Mouse (Mus musculus) heart, adult 11 months (tissue): ENCODE data around the gene Mab21l3.

Source experiments
- DNase-seq: peaks from one replicate; pipeline ENCODE4 v3.0.0; 2022

The Mab21l3 gene

GRCm38 (mm10) chr3:101848816-101849215 lies at the start of gene Mab21l3:
Mab21l3 (minus strand) TSS chr3:101848959.
- no peak for DNase-seq

- no peak for DNase-seq
These were observed 48.7 kb upstream of the Mab21l3 start for GRCm38 (mm10) chr3:101897377-101897974.

DNA sequence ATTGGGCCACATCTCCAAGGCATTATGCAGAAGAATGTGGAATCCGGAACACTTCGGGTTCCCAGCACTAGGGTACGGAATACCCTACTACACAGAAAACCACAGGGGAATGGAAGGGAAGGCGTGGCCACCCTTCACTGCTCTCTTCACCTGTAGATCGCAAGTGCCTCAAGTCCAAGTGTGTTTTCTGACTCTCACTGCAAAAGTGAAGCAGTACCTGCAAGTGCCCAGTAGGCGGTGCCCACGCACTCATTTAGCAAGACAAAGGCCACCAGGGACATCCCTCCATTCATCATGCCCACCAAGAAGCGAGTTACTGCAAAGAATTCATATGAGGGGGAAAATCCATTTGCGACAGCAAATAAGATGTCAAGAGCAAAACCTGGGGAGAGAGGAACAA lies 48.1 kb upstream of the Mab21l3 start:
- peak; percentile 92 for DNase-seq

- no peak for DNase-seq
These were observed 46.7 kb upstream of the Mab21l3 start for GRCm38 (mm10) chr3:101895376-101895910.

DNA sequence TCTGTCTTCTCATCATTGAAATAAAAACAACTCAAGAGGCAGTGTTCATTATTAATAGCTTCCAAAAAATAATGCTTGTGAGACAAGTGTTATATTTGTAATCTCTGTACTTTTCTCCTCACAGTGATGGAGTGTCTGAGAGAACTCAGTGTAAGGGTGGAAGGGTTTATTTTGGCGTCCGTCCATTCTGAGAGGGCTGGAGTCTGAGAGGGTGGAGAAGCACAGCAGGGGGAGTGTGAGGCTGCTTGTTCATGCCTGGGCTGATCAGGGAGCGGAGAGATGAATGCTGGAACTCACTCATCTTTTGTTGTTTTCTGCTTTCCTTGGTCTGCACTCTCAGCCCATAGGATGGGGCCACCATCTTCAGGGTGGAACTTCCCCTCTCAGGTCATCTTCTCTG lies 36.8 kb upstream of the Mab21l3 start:
- peak; percentile 92 for DNase-seq

DNA sequence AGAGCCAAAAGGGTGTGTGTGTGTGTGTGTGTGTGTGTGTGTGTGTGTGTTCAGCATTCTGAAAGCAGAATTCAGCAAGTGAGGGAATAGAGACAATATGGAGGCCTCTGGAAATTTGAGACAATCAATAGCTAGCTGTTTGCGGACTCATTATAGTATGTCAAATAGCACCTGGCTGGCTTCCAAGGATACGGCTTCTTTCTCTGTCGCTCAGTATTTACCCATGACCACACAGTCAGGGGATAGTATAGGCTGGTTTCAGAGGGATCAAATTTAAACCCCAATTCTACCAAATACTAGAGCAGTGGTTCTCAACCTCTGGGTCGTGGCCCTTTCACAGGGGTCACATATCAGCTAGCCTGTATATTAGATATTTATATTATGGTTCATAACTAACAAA lies 36.3 kb upstream of the Mab21l3 start:
- DNase-seq, result peak; percentile 88

- peak; percentile 59 for DNase-seq
These were observed 35.1 kb upstream of the Mab21l3 start for GRCm38 (mm10) chr3:101883902-101884301.

- DNase-seq, result peak; percentile 72
These were observed 33.0 kb upstream of the Mab21l3 start for GRCm38 (mm10) chr3:101881721-101882120.

- DNase-seq, result peak; percentile 50
These were observed 32.1 kb upstream of the Mab21l3 start for GRCm38 (mm10) chr3:101880818-101881217.

DNA sequence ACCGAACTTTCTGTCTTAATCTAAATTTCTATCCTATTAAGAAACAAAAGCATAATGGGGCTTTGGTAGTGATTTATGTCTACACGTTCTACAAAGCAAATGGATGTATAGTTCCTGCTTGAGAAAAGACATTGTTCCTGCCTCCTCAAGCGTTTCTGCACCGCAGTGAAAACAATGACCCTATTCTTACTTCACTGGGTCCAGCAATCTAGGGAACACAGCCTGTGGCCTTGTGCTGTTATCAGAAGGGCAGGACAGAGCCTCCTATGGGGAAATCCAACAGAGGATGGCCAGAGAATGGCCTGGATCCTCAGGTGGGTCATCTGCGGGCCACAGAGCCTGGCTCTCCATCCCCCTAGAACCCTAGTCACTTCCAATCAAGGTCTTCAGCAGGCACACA lies 29.4 kb upstream of the Mab21l3 start:
- DNase-seq, result peak; percentile 45

DNA sequence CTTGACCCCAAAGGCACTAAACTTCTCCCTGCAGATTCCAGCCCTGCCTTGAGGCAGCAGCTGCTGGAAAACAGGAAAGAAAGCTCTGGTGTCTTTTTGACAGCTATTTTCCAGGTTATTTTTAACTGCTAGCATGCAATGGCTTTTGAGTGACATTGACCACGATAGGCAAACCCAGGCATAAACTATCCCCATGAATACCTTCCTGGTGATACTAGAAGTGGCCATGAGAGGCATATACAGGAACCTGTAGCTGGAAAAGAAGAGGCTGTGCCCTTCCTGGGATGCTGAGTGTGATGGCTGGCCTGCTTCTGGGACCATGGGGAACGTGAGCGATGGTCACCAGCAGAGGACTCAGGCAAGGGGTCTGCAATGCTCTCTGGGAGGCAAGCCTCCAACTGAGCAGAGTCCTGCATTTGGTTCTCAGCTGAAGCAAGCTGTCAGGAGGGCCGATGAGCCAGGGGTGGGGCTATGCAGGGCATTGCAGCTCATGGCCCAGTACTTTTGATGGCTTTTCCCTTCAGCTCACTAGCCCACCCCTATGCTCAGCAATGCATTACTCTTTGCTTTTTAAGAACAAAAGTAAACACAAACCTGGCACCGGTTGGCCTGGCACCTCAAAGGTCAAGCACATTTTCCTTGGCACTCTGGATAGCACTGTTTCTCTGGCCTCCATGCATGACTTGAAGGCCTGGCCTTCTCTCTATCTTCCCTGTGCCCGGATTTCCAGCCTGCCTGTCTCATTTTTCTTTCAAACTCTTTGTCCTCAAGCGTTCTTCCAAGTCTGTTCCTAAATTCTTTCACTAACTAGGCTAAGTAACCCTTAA lies 27.9 kb upstream of the Mab21l3 start:
- DNase-seq, result peak; percentile 76

DNA sequence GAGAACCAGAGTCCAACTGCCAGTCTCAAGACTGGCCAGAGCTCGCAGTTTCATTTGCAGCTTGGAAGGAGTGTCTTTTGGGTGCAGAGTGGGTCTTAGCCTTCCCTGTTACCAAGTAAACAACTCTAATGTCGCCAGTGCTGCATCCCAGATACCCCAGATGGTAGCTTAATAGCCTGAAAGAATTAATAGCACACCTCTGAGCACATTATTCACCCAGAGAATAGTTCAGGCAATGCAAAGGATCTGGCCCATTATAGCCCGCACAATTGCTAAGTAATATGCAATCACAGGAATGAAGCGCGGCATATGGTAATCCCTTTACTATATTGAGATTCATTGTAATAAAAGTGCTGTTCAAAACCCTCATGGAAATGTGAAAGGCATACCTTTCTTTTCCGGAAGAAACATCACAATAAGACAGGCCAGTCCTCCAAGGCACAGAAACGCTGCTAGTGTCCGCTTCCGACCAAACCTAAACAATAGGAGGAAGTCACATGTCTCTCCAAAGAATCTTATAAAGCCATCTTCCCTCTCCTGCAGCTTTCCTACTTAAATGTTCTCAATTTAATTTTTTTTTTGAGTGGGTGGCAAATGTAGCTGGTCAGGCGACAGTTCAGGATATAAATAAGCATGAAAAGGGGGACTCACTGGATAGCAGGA lies 26.6 kb upstream of the Mab21l3 start:
- DNase-seq, result peak; percentile 92

DNA sequence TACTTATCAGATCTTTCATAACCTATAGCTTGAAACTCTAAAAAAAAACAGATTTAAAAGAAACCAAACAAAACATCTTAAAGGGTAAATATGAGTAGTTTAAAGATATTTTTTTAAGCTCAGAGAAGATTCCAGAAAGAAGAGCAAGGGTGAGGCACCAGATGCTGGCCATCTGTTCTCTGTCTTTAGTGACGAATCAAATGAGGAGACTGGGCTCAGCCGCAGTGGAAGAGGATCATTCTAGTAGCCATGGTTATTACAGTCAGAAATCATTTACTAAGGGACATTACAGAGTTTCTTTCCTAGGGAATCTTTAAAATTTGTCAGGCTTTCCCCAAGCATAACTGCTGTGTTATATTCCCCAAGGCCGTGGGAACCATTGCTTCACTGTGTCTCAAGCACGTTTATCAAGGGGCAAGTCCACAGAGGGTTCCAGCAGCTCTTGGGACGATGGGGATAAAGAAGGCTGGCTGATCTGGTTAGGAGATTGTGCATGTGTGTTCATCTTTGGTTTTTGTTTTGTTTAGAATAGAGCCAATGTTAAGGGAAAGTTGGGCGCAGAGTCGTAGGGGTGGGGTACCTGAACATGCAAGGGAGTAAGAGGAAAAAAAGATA lies 24.4 kb upstream of the Mab21l3 start:
- peak; percentile 82 for DNase-seq

- DNase-seq, result peak; percentile 53
These were observed 23.2 kb upstream of the Mab21l3 start for GRCm38 (mm10) chr3:101871951-101872350.

GRCm38 (mm10) chr3:101867001-101867421 lies 18.3 kb upstream of the Mab21l3 start:
- peak; percentile 85 for DNase-seq

- DNase-seq, result no peak
These were observed 13.1 kb upstream of the Mab21l3 start for GRCm38 (mm10) chr3:101861856-101862255.

- no peak for DNase-seq
These were observed 11.4 kb upstream of the Mab21l3 start for GRCm38 (mm10) chr3:101860151-101860550.

DNA sequence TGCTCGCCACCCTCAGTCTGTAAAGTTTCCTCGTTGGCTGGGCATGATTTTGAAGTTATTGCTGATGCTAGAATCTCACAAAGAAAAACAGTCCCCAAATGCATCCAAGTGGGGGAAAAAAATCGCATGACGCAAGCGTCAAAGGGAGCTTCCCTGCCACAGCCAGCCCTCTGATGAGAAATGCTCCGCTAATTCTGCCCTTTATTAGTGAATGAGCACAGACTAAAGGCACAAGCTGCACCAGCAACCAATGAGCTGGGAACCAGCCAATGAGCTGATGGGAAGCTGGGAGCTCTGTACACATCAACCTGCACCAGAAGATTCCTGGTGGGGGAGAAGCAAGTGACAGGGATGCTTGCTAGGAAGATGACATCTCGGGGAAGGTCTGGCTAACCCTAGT lies 11.0 kb upstream of the Mab21l3 start:
- no peak for DNase-seq

GRCm38 (mm10) chr3:101854075-101854474 lies 5.3 kb upstream of the Mab21l3 start:
- DNase-seq, result no peak

DNA sequence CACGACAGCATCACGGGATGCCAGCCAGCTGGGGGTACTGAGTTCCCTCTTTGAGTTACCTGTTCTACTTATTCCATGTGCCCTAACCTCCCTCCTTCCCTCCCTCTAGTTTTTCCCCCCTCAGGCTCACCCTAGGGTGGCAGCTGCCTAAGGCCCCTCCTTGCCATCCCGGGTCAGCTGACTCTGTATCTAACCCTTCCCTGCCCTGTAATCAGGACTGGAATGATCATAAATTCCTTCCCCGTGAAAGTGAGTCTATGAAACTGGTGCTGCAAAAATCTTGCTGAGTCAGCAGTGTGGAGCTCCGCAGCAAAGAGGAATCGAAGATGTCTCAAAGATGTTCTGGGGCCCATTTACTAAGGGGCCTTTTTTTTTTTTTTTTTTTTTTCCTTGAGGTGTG lies 2.6 kb upstream of the Mab21l3 start:
- no peak for DNase-seq

DNA sequence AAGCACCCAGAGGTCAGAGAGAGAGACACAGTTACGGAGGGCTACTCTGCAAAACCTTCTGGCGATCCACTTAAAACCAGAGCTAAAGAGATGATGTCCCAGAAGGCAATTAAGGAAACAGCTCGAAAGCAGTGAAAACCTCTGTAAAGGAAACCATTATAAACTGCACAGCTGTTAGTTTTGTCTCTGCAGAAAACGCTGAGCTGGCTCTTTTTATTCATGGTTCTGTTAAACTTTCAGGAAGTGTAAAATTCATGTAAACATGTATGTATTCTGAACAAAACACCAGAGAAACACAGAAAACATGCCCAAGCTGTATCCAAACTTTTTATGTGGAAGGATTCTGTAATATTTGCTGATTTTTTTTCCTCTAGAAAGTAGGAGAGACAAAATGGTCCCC lies 2.7 kb downstream of the Mab21l3 start:
- no peak for DNase-seq

GRCm38 (mm10) chr3:101842372-101843094 lies 6.2 kb downstream of the Mab21l3 start:
- DNase-seq, result no peak
